Mouse (Mus musculus): Measurements from ENCODE around the gene Fbln2.
A peak's percentile ranks its signal among the peaks of the same experiment; 100 is the strongest.
"Not testable (repeated sequence)": the region's sequence is repeated elsewhere in the genome, so short reads cannot be mapped to it uniquely, and the experiment has no call there.

The Fbln2 gene

DNA sequence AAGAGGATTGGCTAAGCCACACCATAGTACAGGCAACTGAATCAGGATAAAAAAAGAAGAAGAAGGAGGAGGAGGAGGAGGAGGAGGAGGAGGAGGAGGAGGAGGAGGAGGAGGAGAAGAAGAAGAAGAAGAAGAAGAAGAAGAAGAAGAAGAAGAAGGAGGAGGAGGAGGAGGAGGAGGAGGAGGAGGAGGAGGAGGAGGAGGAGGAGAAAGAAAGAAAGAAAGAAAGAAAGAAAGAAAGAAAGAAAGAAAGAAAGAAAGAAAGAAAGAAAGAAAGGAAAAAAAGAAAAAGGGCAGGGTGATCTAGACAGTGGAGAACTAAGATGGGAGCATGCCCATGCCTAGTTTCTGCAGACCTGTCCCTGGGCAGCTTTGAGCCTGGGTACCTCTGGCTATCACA lies at the start of gene Fbln2:
Gene Fbln2, plus strand, starts transcription at position 301 of the 400 bp plus-strand sequence.
- not testable (repeated sequence) for DNase-seq (ENCODE audit: low read depth)

DNA sequence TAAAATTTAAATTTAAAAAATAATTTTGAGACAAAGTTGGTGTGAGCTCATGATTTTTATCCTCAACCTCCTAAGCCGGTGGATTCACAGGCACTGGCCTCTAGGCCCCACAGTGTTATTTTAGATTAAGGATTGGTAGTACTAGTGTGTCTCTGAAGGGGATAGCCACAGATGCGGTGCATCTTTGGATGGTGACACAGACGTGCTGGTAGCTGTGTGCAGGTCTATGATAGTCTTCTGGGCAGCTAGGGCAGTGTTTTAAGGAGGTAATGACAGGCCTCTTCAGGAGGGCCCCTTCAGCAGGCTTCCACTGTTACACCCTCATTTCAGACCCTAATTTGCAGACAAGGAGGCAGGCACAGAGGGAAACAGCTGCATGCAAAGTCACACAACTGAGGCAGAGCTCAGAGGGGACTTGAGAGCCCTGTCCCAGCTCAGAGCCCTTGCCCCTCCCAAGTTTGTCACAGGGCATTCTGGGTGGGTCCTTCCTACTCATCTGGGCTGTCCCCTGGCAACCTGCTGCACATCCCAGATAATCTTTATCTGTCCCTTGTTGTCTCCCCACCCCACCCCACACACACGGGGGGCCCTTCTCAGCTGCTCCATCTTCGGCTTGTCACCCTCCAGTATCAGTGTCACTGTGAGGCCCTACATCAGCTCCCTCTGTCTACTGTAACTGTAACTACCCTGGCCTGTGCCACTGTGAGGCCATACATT lies 48.9 kb upstream of the Fbln2 start:
- DNase-seq (ENCODE audit: low read depth) = no peak

DNA sequence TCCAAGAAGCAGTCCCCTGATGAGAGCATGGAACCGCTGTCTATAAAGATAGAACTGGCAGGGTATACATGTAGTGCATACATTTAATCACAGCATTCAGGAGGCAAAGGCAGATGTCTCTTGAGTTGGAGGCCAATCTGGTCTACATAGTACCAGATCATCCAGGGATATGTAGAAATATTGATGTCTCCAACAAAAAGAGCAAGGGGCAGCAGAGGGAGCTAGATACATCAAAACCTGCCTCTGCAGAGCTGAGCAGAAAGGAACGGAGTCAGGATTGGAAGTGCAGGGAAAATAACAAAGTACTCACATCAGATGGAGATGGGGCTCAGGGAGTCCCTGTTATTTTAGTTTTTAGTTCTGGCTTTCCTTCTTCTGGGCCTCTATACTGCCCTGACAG lies 47.7 kb upstream of the Fbln2 start:
- DNase-seq (ENCODE audit: low read depth) = no peak

DNA sequence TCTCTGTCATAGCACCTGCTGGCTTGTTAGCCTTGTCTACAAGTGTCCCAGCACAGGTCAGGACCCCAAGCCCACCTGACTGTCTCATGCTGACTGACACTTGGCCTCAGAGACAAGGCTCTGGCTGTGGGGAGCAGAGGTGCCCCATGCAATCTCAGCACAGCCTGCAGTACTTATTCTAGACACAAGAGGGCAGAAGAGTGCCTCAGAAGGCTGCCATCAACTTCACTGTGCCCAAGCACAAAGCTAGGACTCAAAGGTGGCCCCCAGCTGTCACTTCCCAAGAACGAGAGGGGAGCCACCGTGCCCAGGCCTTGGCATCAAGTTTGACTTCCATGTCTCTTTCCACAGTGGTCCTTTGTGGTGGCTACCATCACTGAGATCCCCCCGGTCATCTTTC lies 47.0 kb upstream of the Fbln2 start:
- peak; percentile 81 for DNase-seq (ENCODE audit: low read depth)

DNA sequence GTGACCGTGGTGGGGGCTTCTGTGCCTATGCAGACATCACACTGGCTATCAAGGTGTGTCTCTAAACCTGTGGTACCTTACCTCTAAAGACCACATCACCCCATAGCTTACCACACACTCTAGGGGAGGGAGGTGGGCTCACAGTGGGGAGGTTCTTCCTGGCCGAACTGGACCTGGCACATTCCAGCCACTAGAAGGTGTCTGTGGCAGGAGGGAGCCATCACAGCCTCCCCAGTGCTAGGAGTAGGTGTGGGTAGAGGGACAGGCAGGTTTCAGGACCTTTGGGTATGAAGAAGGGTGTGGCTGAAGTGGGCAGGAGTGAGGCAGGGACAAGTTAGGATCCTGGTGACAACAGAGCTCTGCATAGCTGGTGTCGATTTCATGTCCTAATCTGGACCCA lies 44.4 kb upstream of the Fbln2 start:
- no peak for DNase-seq (ENCODE audit: low read depth)

DNA sequence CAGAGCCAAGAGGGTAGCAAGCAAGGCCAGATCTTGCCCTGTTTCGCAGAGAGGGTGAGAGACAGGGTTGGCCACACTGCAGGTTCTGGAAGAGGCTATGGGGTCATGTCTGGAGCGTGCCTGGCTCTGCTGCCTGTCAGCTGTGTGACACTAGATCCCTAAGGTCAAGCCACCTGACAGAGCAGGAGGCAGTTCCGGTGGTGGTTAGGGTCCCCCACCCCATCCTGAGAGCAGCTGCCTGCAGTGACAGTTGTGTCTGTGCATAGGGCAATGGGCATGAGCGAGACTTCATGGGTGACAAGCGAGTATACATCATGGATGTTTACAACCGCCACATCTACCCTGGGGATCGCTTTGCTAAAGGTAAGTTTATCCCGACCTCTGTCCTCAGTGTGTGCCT lies 43.1 kb upstream of the Fbln2 start:
- DNase-seq (ENCODE audit: low read depth) = no peak

DNA sequence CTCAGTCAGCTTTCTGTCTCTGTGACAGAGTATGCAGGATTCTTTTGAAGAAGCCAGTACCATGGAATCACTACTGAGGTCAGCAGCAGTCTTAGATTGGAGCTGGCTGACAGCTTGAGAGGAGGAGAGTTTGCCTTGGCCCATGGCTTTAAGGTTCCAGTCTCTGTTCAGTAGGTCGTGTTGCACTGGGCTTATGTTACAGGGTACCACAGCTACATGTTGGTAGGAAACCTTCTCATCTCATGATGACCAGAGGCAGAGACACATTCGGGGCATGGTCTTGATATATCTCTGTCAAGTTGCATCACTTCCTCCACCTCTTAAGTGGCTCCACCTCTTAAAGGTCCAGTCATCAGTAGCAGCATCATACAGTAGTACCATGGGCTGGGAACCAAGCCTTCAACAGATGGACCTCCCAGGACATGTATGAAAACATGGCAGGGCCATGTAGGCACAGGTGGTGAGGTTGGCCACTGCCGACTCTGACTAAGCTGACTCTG lies 40.8 kb upstream of the Fbln2 start:
- no peak for DNase-seq (ENCODE audit: low read depth)

DNA sequence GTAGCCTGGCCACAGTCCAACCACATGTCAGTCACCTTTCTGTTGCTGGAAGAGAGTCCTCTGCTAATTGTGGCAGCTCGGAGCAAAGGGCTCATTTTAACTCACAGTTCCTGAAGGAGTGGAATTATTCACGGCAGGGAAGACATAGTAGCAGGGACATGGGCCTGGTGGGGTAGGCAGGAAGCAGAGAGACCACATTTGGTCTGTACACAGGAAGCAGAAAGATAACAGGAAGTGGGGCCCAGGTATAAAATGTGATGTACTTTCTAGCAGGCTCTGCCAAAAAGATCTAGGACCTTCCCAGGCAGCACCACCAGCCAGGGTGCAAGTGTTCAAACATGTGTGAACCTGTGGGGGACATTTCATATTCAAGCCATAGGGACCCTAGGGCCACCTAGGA lies 39.9 kb upstream of the Fbln2 start:
- peak; percentile 47 for DNase-seq (ENCODE audit: low read depth)

DNA sequence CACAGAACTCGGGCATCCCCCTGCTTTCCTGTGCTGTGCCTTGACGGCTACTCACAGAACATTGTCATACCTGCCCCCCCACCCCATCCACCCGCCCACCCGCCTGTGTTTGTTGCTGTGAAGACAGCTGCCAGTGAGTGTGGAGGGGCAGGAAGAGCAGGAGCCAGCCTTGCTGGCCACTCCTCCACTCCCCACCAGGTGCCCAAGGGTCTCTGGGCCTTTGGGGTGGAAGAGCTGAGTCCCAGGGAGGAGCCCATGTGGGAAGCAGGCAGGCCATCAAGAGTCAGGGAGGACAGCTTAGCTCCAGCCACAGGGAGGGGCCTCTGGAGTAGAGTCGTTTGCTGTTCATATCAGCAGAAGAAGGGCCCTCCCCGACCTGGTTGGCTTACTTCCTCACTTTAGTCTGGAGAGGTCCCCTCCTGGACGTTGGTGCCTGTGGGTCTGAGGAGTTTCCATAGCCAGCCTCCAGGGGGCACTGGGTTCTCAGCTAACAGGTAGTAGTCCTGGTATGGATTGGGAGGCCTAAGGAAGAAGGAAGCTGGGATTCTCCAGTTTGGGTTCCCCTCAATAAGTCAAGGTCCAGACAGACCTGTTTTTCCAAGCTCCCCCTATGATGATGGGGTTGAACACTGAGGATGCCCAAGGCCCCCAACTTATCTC lies 38.9 kb upstream of the Fbln2 start:
- peak; percentile 27 for DNase-seq (ENCODE audit: low read depth)

DNA sequence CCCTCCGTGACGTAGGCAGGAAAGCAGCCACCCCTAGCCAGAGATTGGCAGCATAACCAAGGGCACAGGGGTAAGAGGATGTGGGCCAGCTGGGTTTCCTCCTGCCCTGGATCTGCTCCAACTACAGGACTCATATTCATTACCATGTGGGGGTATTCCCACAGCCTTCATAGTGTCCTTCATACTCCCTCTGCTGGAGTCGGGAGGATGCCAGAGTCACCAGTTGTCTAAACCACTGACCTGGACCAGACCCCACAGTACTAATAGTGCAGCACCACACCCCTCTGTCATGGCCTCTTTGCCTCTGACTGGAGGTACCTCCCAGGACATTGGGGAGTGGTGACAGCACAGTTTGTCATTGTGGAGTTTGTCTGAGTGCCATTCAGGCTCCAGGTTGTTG lies 38.0 kb upstream of the Fbln2 start:
- DNase-seq (ENCODE audit: low read depth) = no peak

DNA sequence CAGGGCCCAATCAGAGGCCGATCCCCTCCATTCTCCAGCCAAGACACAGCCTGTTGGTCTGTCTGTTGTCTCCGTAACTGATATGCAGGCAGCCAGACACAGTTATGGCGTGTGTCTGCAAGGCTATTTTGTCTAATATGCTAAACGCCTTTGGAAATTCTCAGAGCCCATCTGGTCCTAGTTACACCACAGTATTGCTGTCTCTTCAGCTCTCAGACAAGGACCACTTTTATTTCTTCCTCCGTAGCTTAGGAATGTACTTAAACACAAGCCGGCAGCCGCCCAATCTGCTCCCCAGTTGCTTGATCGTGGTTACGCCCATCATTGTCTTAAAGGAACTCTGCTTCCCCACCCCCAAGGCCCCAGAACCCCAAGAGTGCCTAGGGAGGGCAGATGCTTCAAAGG lies 31.5 kb upstream of the Fbln2 start:
- DNase-seq (ENCODE audit: low read depth) = no peak

DNA sequence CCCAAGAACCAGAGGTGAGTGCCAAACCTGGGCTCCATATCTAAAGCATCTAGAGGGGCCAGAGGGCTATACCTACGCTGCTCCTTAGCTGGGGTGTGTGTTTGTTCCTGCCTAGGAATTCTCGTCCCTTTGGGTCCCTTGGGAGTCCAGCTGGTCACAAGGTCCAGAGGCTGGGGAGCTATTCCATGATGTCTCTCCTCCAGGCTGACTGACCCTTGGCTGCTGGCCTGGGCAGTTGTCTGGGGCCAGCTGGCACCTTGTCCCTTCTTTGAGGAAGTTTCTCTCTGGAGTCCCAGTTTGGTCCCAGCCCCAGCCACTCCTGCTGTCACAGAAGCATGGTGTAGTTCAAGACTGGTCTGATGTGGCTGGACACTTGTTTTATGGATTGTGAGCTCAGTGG lies 30.9 kb upstream of the Fbln2 start:
- no peak for DNase-seq (ENCODE audit: low read depth)

DNA sequence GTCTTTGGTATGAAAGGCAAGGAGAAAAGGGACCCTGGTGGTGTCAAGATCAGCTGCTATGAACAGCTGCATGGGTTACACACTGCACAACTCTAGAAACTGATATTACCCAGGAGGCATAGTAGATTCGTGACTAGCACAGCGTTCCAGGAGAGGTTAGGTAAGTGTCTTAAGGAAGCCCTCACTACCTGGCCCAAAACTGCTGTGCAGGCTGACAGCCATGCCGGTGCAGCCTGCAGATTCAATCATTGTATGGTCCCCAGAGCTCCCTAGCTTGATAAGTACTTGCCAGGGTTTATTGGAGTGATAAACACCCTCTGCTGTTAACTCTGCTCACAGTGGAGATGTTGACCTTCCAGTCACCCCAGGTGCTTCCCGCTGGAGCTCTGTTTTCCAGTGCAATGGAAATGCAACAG lies 30.2 kb upstream of the Fbln2 start:
- DNase-seq (ENCODE audit: low read depth) = no peak

DNA sequence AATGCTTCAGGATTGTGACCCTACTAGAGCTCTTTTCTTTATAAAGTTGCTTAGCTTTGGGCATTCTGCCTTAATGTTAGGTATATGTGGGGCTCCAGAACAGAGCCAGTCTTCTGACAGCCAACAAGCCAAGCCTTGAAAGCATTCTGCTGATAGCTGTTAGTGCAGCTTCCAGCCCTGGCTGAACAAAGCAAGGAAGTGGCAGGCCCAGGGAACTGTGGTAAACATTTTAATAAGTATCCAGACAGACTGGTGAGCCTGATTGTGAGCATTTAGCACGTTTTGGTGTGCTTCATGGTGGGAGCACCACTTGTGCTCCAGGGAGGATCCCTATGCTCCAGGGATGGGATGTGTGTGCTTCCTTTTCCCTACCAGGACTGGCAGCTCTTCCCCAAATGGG lies 29.2 kb upstream of the Fbln2 start:
- no peak for DNase-seq (ENCODE audit: low read depth)

DNA sequence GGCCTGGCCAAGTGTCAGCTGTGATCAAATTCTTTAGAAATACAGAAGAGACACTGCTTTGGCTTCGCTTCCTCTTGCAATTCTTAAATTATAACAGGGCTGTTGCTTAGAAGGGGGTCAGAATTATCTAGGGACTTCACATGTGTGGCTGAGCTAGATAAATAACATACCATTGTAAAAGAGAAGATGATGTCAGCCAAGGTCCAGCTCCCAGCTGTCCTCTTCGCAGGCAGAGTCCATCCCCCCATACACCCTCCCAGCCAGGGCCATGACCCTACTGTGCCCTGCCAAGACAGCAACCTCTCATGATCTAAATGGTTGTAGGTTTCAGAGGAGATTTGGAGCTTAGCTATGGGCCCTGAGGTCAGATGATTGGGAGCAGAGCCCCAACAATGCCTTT lies 28.3 kb upstream of the Fbln2 start:
- no peak for DNase-seq (ENCODE audit: low read depth)

DNA sequence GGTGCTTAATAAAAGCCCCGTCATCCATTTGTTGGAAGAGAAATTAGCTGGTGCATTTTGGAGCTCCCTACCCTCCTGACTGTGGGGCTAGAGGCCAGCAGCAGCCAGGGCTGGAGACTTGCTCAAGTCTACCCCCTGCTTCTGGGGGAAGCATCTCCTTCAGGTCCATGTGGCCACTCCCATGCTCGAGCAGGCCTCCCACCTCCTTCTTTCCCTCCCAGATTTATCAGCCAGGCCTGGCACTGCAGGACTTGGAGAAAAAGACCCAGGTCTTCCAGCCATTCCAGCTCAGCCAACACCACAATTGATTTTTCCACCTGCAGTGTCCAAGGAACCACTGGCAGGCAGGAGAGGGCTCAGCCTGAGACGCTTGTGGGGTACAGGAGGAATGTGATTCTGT lies 27.5 kb upstream of the Fbln2 start:
- no peak for DNase-seq (ENCODE audit: low read depth)

DNA sequence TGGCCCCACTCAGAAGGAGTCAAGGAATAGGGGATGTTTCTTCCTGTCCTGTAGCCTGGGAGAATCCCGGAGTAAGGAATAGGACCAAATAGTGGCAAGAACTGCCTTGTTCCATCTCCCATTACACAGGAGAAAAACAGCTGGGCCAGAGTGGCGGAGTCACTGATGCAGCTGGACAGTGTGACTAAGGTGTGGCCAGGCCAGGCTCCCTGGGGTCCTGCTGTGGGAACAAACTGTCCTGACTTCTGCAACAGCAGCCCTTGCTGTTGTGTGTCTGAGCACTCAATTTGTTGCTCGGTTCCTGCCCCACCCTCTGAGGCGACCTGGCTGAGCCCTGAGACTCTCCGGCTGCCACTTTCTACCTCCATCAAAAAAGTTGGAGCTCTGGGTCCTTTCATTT lies 26.8 kb upstream of the Fbln2 start:
- DNase-seq (ENCODE audit: low read depth) = no peak

DNA sequence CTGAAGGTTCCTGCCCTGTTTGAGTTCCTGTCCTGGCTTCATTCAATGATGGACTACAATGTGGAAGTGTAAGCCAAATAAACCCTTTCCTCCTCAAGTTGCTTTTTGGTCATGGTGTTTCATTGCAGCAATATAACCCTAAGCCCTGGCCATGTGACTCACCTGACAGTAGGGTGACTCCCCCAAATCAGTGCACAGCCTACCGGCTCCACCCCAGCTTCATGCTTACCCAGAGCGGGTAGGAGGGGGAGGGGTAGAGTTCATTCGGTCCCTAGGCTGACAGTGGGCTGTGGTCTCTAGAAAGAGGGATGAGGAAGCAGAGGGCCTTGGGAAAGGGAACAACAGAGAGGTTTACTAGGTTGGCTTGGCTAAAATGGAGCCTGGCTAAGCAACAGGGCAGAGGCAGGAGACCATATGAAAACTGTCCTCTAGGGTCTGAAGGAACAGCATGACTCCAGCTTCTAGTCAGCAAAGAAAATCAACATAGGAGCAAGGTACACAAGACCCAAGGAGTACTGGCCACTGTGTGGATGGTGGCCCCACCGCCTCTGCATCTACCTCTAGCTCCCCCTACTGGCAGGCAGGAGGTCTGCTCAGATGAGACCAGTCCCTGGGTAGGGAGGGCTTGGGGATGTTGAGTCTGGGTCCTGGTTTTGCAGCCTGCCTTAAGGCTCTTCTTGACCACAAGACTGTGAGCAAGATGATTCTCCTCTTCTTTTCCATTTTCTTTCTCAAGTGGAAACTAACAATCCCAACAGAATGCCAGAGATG lies 25.9 kb upstream of the Fbln2 start:
- peak; percentile 59 for DNase-seq (ENCODE audit: low read depth)

DNA sequence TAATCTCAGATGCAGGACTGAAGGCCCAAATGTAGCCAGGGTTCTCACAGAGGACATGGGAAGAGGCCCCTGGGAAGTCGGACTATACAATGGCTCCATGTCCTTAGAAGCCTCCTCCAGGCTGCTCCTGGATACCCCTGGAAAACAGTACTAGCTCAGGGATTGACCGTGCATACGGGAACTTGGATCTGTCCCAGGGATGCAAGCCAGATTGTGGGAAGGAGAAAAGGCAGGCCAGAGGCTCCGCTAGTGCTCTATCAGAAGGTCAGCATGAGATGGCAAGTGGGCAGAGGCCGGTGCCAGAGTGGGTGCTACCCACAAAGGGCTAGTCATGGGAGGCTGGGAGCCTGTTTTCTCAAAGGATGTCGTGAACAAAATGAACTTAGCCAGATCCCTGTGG lies 25.3 kb upstream of the Fbln2 start:
- no peak for DNase-seq (ENCODE audit: low read depth)

DNA sequence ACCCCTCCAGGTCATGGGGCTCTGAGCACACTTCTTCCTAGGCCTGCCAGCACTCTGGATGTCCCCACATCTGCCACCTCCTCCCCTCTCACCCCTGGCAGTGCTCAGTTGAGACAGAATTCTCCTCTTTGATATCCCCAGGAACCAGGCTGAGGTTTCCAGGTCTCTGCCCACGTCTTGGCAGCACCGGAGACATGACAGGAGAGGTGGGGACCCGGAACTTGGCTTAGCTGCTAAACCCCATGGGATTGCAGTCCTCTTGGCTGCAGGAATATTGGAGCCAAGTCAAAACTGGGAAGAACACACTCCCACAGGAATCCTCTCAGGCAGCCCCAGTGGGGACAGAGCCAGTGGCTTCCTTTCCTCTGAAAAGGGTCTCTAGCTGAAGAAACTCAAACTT lies 24.4 kb upstream of the Fbln2 start:
- DNase-seq (ENCODE audit: low read depth) = no peak

DNA sequence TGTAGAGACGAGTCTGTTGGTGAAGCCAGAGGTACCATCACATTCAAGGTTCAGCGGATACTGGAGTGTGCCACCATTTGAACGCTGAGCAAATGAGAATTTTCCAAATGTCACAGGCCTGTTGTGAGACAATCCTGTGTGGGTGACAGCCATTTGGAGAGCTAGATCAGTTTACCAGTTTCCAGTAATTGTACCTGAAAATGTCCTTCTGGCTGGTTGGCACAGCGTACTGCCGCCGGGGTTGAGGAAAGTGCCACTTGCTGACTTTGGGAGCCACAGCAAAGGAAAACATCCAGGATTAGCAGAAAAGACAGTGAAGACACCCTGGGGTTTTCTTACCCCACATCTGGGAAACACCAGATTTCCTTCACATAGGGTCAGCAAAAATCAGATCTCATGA lies 22.3 kb upstream of the Fbln2 start:
- DNase-seq (ENCODE audit: low read depth) = no peak

DNA sequence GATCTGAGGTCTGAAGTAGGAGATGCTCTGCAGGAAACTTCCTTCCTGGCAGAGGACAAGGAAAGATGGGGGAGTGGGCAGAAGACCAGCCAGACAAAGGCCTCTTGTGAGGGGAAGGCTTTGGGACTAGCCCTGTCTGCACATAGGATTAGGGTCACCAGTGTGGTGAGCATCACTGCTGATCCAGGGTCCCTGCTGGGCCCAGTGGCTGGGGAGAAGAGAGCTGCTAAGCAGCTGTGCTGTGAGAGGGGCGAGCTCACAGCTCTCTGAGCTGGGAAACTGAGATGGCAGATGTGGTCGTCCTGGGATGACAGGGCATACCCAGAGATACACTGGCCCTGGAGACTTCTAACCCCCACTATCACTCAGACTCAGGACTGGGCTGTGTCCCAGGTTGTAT lies 20.8 kb upstream of the Fbln2 start:
- no peak for DNase-seq (ENCODE audit: low read depth)

DNA sequence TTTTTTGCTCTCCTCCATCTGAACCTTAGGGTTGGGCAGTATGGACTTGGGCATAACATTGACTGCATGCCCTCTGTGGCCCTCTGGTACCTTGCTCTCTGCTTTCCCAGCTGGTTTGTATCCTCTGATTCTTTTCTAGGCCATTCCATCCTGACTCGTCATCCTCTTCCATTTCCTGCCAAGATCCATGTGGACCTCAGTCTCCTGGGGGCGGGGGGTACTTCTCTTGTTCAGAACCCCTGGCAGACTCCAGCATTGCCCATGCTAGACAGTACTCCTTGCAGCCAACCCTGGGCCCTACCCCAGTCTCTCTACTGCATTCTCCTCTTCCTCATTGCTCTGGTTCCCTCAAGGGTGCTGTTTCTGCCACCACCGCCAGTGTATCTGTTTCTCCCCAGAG lies 19.8 kb upstream of the Fbln2 start:
- DNase-seq (ENCODE audit: low read depth) = no peak

Measured in induced T-regulatory cell, adult 2 months (primary cell).